Mouse (Mus musculus): ENCODE data around the gene Unc5cl.

Unc5cl gene

DNA sequence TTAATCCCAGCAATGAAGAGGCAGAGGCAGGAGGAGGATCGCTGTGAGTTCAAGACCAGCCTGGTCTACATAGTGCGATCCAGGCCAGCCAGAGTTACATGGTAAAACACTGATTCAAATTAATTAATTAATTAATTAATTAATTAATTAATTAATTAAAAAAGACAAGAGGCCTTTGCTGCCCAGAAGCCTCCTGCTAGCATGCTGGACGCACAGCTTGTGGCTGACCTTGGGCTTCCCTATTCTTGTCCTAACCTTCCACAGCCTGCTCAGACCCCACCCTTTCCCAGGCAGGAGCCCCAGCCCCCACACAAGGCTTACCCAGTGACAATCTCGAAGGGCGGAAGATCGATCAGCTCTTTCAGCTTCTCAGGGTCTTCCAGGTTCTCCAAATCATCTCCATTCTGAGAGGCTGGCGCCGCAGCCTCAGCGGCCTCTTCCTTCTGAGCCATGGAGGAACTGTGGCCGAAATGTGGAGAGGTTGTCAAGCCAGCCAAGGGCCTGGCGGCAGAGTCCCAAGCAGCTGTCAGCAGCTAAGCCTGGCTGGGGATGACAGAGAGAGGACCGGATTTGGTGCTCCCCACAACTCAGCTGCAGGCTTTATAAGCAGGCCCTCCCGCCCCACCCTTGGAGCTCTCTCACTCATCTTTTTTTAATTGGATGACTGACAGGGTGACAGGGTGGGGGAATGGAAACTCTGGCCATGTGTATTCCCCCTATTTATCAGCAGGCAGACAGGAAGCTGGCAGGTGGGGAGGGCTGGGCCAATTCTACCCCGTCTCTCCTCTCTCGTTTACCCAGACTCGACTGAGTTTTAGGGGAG lies 22.3 kb upstream of the Unc5cl start, which contains the start of gene Apobec2:
Gene Apobec2 (minus strand): TSS at position 773 of the 823 bp plus-strand sequence.
- DNase-seq (ENCODE audit: low read depth) = no peak

GRCm38 (mm10) chr17:48433006-48433655 lies 21.6 kb upstream of the Unc5cl start:
- DNase-seq (ENCODE audit: low read depth) = no peak

DNA sequence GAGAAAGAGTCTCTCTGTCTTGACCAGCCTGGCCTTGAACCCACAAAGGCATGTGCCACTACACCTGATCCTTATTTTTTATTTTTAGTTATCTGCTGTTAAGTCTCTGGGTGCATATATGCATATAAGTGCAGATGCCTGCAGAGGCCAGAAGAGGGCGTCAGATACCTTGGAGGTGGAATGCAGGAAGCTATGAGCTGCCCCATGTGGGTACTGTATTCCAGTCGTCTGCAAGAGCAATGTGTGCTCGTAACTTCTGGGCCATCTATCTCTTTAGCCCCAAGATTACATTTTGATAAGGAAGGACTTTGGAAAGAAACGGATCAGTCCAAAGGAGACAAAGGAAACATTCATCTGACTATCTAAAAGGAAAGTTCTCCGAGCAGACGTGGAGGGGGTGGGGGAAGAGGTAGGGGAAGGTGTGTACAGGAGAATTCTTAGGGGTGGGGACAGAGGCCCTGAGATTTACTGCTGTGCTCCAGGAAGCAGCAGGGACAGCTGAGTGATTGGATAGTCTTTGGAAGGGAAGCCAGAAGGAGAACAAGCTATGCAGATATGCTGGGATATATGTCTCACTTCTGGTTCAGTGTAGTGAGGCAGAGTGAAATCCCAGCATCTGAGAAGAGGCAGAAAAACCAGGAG lies 20.9 kb upstream of the Unc5cl start:
- peak; percentile 50 for DNase-seq (ENCODE audit: low read depth)

- no peak for DNase-seq (ENCODE audit: low read depth)
Measured at GRCm38 (mm10) chr17:48434479-48434878, 20.2 kb upstream of the Unc5cl start.

DNA sequence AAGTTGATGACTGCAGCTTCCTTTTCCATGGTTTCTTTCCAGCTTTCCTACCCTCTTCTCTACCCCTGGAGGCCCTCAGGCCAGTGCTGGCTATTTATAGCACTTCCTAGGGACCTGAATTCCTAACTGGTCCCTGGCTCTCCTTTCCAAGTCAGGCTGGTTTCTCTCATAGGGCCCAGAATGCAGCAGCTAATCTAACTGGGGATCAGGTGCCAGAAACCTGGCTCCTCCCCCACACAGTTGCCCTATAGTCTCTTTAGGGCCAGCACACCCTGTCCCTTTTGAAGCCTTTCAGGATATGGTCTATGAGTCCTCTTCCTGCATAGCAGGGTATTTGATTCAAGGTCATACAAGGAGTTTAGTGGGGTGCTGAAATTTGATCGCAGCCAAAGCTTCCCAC lies 18.2 kb upstream of the Unc5cl start:
- DNase-seq (ENCODE audit: low read depth) = peak; percentile 83

DNA sequence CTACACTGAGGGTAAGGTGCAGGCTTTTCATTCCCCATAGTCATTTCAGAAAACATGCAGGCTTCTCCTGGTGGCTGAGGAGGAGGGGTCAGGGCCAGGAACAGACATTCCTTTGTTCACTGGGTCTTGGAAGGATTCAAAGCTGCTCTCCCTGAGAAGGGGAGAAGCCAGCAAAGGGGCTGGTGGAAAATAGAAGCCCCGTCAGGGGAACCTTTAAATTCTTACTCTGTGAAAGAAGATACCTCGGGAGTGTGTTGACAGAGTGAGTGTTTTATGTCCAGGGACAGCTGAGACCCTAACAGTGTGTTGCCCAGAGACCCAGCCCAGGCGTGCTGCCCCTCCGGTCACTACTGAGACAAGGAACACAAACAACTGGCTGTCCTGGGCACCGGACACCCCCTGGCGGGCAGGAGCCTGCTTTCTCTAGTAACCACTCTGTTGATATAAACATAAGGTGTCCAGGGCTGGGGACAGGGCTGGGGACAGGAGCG lies 17.2 kb upstream of the Unc5cl start:
- no peak for DNase-seq (ENCODE audit: low read depth)

DNA sequence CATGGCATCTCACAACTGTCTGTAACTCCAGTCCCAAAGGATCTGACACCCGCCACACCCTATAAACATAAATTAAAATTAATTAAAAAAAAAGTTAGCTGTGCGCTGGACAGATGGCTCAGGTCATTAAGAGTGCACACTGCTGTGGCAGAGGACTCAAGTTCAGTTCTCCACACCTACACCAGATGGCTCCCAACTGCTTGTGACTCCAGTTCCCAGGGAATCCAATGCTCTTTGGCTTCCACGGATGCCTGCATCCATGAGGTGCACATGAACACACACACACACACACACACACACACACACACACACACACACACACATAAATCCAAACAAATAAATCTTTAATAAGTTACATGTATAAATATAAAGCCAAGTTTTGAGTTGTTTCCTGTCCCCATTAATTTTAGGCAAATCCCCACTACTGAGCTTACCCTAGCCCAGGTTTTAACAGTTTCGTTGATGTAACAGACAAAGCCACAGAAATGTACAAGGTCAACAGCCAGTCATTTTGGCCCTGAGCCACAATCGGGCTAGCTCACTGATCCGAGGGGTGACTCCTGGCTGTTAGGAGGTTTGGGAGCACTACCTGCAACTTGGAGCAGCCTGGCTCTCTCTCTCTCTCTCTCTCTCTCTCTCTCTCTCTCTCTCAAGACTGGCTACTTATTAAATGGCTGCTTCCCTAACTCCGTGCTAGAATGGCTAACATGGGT lies 11.8 kb upstream of the Unc5cl start:
- peak; percentile 66 for DNase-seq (ENCODE audit: low read depth)

GRCm38 (mm10) chr17:48443542-48444145 lies 11.1 kb upstream of the Unc5cl start:
- no peak for DNase-seq (ENCODE audit: low read depth)

DNA sequence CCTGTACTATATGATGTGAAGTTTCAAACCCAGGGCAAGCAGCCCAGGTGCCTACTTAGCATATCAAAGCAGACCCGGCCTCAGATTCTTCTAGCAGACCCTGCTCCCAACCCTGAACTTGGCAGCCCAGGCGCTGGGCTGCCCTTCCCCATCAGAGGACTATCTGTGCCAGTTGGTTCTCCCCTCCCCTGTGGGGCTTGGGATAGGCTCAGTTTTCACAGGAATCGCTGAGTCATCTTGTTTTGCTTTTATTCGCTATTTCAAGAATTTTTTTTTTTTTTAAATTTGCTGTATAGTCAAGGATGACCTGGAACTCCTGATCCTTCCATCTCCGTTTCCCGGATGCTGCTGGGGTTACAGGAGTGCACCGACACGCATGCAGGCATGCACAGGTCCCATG lies 7.0 kb upstream of the Unc5cl start:
- peak; percentile 45 for DNase-seq (ENCODE audit: low read depth)

DNA sequence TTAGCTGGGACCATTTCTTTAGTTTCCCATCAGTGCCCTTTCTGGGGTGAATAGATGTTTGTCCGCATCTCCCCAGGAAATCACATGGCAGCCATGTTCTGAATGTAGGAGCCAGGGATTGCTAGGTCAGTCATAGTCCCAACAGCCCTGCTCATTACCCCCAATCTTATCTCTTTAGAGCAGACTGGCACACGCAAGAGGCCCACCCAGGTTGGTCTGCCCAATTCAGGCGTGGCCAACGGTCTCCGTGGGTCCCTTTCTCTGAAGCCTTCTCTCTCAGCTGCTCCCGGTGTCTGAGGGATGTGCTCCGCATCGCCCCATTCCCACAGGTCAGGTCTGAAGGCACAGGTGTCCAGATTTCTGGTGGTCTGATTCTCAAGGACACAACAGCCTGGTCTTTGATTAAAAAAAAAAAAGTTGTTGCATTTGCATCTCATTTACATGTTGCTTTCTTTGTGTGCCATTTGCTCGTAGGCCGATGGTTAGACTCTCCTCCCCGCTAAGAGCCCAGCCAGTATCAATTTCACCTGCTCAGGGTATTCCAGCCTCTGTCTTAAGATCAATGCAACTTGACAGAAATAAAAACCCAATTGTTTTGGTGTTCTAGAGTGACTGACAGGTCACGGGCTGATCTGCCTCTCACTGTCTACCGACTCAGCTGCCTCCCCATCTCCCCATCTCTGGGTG lies 3.9 kb upstream of the Unc5cl start:
- no peak for DNase-seq (ENCODE audit: low read depth)

DNA sequence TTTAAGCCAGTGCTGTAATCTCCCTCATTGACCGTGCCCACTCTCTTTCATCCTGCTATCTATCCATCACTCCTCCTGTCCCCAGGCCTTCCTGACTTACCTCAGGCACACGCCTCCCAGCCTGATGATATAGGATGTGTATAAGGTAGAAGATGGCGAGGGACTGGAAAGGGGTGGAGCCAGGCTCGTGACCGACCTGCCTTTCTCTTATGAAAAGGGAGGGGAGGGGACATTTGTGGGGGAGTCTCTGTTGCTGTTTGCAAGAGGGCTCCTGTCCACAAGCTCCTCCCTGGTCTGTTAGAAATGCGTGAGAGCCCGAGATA lies 3.4 kb upstream of the Unc5cl start, which contains the start of gene Tspo2:
Gene Tspo2 (minus strand): TSS at position 170 of the 323 bp plus-strand sequence.
- no peak for DNase-seq (ENCODE audit: low read depth)

GRCm38 (mm10) chr17:48451753-48452444 lies 2.8 kb upstream of the Unc5cl start:
- DNase-seq (ENCODE audit: low read depth) = no peak

DNA sequence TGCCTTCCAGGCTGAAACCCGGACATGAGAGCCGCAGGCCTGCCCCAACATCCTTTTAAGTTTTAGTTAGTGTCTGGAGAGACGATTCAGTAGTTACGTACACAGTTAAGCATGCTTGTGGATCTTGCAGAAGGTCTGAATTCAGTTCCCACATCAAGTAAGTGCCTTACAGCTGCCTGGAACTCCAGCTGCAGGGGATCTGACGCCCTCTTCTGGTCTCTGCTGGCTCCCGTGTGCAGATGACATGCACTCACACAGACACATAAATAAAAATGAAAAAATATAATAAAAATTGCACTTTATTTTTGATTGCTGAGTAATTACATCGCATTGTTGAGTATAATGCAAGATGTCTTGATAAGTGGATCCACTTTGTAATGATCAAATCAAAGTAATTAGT lies 1.2 kb upstream of the Unc5cl start:
- DNase-seq (ENCODE audit: low read depth) = peak; percentile 43

- DNase-seq (ENCODE audit: low read depth) = no peak
Measured at GRCm38 (mm10) chr17:48454190-48454589, 511 bp upstream of the Unc5cl start.

DNA sequence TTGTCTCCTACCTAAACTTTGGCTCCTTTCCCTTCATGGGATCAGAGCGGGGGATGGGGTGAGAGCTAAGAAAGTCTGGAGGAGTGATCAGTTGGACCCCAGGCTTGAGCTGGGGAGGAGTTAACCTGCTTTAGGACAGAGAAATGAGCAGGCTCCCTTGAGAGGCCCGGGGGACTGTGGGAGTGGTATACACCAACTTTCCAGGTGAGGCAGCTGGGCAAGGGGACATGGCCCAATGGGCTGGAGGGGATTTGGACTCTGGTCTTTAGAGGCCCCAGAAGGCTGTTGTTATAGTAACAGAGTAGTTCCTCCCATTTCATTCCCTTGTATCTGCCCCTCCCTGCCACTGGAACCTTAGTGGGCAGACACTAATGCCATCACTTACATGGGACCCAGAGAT lies 1.3 kb downstream of the Unc5cl start:
- no peak for DNase-seq (ENCODE audit: low read depth)

DNA sequence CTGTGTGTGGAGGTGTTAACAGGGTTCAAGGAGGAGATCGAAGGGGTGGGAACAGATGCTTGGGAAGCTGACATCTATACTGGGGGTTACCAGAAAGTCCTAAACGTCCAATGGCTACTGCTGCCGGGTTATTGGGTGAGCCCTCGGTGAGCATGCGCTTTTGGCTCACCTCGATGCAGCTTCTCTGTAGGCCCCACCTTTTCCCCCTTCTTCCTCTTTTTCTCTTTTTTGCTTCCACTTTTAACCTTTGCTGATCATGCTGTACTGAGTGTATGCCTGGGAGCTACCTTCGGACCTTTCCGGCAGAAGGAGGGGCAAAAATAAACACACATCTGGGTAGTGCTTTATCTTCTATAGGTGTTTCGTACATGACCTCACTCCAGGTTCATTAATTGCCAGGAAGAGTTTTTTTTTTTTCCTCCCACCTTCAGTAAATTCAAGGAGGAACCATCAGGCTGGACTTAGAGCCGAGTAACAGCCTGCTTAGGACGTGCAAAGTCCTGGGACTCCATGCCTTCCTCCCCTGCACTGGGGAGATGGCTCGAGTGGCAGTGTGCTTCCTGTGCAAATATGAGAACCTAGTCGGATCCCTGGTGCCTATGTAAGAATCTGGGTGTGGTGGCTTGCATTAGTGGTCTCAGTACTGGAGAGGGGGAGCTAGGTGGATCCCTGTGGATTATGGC lies 3.4 kb downstream of the Unc5cl start:
- no peak for DNase-seq (ENCODE audit: low read depth)

GRCm38 (mm10) chr17:48462096-48462495 lies 7.4 kb downstream of the Unc5cl start:
- no peak for DNase-seq (ENCODE audit: low read depth)

- no peak for DNase-seq (ENCODE audit: low read depth)
Measured at GRCm38 (mm10) chr17:48463391-48463790, 8.7 kb downstream of the Unc5cl start.

GRCm38 (mm10) chr17:48466769-48467394 lies 12.2 kb downstream of the Unc5cl start:
- DNase-seq (ENCODE audit: low read depth) = no peak
